Mouse (Mus musculus) MN1 (cell line): ENCODE data around the gene Il1rn.

Experiments
- DNase-seq: peaks from one replicate; pipeline ENCODE4 v3.0.0-alpha.2; 2016; ENCODE audit warnings: low spot score

Gene Il1rn

GRCm38 (mm10) chr2:24336545-24336944, at the start of gene Il1rn:
Gene Il1rn (plus strand): TSS chr2:24336853.
- DNase-seq: no peak

- no peak for DNase-seq
Observed at GRCm38 (mm10) chr2:24290896-24291295, 45.8 kb upstream of the Il1rn start, which contains the start of gene Il1f10. Gene Il1f10 (plus strand): TSS chr2:24291196.

- DNase-seq: no peak
Observed at GRCm38 (mm10) chr2:24294616-24295015, 42.0 kb upstream of the Il1rn start.

DNA sequence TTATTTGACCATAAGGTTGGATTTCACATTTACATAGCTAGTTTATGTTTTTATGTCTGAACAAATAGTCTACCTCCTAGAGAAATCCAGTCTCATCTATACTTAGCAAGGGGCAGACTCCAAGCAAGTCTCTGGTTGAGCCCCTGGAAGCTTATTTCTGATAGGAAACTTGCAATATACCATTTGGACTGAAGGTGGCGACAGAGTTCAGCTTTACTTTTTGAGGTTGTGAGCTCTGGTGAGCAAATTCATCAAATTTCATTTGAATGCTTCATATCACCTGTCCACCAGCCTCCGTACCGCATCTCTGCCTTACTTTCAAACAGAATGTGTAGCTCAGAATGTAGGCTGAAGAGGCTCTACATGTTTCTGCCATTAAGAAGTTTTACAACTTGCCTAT, 39.8 kb upstream of the Il1rn start:
- peak; percentile 22 for DNase-seq

DNA sequence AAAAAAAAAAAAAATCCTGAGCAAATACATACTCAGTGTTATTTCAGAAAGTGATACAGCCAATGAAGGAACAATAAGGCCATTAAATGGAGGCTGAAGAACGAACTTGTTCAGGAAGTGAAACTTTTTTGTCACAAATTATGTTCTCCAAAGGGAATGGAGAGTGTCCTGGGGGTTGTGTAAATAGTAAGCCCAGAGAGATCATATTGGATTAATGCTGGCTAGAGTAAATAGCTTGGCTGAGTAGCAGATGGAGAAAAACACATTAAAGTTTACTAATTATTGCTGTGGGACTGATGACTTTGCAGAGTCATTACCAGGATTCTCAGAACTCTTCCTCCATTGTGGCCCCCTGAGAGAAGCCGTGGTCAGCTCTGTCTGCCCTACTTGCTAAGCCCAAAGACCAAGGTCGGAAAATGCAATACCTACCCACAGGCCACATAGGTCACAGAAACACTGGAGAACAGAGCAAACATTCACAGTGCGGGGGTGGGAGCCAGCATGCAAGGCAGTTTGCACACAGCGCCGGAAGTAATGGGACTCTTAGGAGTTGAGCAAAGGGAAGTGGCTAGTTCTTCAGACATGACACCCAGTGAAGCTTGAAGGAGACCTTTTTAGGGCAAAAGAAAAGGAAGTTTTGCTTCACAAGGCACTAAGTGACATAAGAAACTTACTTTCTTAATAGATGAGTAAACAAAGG, 25.2 kb upstream of the Il1rn start:
- no peak for DNase-seq

GRCm38 (mm10) chr2:24316919-24317318, 19.7 kb upstream of the Il1rn start:
- DNase-seq: no peak

- DNase-seq: no peak
Observed at GRCm38 (mm10) chr2:24317919-24318598, 18.6 kb upstream of the Il1rn start.

GRCm38 (mm10) chr2:24335333-24335732, 1.3 kb upstream of the Il1rn start:
- DNase-seq: no peak

DNA sequence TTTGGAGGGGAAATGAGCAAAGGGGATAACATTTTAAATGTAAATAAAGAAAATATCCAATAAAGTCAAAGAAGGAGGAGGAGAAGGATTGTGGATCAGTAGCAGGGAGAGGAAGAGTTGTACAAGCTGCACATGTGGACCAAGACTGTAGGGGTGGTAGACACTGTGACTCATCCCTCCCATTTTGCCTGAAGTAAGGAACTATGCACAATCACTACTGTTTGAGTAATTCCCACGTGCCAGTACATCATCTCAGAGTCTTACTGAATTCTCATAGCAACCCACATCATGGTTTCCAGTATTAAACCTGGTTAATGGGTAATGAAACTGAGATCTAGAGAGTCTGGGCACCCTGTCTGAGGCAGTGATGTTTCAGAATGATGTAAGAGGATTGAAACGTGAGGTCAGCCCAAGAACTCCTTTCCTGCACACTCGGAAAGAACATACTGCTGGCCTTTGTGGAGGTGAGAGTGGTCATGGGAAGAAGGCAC, 4.8 kb downstream of the Il1rn start:
- no peak for DNase-seq

DNA sequence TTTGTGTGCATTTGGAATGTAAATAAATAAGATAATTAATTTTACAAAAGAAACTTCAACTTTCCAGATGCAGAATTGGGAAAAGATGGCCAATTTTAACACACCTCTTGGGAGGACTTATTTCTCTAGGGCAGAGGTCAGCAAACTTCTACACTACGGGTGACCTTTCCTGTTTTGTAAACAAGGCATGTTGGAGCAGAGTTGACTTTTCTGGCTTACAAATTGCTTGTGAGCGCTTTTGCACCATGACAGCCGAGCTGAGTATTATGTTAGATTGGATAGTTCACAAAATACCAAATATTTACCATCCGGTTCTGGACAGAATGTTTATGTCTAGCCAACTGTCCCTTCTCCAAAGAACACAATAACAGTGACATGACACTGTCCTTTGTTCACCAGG, 8.0 kb downstream of the Il1rn start:
- DNase-seq: no peak

DNA sequence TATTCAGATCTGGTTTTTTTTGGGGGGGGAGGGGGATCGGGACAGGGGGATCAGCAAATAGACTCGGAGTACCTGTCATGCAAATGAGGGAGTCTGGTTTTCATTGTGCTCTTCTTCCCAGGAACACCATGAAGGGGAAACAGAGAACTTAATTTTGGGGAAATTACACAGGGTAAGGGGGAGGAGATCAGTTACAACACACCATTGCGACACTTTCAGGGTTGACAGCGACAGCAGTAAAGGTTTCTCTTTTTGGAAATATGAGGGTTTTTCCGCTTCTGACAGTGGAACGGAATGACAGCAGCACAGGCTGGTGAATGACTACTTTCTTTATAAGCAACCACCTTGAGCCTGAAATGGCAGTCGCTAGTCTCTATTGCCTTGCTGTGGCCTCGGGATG, 8.4 kb downstream of the Il1rn start:
- DNase-seq: no peak

GRCm38 (mm10) chr2:24347926-24348325, 11.3 kb downstream of the Il1rn start:
- DNase-seq: no peak

DNA sequence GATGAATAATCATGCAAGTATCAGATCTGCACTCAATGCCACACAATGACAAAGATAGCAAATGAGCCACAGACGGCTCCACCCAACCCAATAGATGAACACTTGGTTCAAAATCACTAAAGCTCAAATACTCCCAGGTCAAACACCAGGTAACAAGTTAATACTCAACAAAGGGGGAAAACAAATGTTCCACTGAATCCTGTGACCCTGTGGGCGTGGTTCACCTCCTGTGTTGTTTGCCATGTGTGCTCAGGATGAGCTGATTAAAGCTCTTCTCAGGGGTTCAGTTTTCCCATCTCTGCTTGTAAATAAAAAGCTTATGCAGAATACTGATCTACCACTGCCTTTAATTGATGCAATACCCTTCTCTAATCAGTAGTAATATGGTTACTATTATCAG, 14.5 kb downstream of the Il1rn start:
- DNase-seq: no peak

DNA sequence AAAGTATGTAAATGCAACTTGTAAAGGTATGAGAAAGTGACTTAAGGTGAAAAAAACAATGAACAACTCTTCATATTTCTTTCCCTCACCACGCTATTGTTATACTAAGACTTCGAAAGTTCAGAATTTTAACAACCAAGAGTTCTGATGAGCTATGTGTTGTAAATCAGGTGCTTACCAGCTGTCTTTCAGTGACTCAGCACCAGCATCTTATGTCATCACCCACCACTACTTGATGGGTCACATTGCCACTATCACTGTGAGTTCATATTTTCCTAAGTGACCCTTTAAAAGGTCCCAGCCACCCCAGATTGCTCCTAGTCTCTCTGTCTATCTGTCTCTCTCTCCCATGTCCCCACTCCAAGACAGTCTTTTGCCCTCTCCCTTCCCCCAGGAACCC, 16.4 kb downstream of the Il1rn start:
- no peak for DNase-seq

DNA sequence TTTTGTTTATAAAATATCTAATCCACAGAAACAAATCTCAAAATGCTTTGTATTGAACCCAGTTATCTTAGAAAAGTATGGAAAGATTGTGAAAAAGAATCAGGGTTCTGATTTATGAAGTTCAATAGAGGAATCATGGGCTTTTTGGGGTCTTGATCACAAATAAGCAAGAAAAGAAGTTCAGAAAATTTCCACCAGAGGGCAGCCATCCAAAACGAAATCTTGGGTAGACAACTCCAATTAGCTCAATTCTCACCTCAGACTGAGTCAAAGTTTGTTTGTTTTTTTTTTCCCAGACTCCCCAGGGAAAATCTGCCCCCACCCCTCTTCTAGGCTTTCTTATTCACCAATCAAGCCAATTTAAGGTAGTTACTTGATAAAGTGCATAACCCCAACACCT, 21.0 kb downstream of the Il1rn start:
- no peak for DNase-seq

DNA sequence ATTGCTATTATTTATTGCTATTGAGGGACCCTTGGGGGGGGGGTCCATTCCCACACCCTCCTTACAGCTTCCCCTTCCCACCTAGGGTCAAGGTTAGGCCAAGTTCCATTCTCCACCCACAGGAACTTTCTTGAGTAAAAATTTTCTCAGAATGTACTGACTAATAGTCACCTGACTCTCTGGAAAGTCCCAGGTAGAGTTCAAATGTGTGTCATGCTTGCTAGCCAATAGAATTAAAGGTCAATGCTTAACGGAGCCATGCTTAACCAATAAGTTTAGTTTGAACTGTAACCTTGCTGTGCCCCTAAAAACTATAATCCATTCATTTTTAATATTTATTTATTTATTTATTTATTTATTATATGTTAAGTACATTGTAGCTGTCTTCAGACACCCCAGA, 22.7 kb downstream of the Il1rn start:
- DNase-seq: no peak

- no peak for DNase-seq
Observed at GRCm38 (mm10) chr2:24363818-24364217, 27.2 kb downstream of the Il1rn start.

DNA sequence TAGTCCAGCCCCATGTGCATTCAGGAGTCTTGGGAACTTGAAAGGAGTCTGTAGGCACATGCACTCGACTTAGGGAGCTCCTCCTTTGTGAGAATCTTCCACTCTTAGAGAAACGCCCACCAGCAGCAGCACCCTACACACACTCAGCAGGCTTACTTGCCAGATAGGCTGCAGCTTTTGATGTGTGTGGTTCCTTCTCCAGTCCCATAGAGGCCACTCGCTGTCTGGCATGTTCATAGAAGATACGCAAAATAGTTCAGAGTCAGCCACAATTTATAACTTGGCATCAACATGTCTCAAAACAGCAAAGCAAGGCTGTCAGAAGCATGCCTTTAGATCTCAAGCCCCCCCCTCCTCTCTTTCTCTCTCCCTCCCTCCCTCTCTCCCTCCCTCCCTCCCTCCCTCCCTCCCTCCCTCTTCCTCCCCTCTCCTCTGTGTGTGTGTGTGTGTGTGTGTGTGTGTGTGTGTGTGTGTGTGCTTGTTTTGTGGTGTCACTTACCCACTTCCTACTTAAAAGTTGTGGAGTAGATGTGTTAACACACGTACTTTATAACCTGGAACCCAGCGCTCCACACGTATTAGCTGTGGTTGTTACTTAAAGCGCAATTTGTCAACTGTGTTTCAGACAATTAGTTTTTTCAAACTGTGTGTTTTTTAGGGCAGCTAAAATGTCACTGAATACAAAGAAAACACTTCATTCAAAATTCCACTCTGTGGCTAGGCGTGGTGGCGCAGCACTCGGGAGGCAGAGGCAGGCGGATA, 29.7 kb downstream of the Il1rn start:
- DNase-seq: no peak

DNA sequence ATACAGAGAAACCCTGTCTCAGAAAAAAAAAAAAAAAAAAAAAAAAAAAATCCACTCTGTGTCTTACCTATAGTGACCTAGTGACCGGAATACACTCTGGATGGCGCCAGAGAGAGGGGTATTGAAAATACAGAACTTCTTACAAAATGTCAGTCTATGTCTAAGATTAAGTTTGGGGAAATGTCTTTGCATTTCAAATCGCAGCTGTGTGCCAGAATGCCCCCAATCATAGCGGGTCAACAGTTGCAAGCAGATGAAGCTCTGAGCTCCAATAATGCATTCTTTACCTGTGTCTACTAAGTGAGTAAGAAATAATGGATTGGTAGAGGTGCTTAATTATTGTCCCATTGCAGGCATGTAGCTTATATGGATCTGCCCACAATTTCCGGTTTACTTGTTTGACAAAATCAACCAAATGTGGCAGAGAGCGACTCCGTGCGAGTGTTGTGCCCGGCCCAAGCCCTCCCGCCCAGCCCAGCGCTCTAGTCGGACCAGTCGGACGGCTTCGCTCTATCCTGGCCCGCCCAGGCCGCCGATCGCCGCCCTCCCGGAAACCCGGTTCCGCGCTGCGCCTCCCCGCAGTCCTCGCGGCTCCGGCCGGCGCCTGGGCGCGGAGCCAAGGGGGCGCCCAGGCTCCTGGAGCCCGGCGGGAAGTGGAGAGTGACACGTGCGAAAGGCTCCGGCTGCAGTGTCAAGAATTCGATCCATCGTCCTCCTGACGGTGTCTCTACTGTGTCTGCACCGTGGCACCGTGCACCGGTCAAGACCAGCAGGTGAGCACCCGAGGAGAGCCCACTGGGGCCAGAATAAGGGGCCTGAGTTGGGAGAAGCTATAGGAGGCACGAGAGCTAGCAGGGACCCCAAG, 30.6 kb downstream of the Il1rn start, which contains the start of gene Psd4:
Psd4 (plus strand) TSS at position 551 of the 865 bp plus-strand sequence.
- DNase-seq: no peak

DNA sequence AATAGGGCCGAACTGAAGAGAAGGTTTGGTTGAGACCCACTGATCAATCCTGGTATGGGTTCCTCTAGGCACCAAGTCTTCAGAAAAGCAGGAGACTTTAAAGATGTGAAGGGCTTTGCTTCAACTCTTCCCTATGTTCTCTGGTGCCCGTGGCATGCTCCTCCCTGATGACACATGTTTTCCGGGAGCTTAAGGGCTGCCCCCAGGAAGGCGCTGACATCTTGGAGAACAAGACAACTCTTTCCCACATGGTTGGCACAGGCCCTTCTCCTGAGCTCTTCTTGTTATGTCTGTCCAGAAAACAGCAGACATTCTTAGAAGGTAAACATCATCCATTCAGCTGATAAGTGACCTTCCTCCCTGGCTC, 31.2 kb downstream of the Il1rn start:
- DNase-seq: no peak

- DNase-seq: no peak
Observed at GRCm38 (mm10) chr2:24378747-24379450, 42.2 kb downstream of the Il1rn start.
